Mouse (Mus musculus): ENCODE data around the gene Gm10644. TPM values are rescaled to one million over a fixed set of nuclear protein-coding genes. Genes with fewer than 3 reads are reported as not detected.
A peak's percentile ranks its signal among the peaks of the same experiment; 100 is the strongest.

Gm10644 gene
- total RNA-seq, 4 experiments from 2014 or later, result 1.5 to 2.2 (median 1.9) TPM

- no peak for DNase-seq
These were observed 25.2 kb upstream of the Gm10644 start for GRCm38 (mm10) chr8:83980250-83980649.

- DNase-seq, result no peak
These were observed 23.2 kb upstream of the Gm10644 start for GRCm38 (mm10) chr8:83978200-83978599.

DNA sequence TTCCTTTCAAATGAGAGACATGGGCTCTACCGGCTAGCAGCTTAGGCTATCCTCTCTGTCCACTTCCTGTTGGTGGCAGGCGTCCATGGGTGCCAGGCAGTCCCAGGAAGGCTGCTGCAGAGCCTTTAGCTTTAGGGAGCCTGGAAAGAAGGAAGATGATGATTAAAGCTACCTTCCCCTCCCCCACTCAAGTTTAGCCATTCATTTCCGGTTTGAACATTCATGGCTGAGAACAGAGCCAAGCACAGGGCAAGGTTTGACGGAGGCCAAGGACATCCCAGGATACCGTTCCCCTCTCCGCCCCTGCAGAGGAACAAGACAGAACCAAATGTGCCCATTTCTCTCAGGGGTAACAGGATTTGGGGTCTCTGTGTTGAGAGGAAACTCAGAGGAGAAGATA lies 22.6 kb upstream of the Gm10644 start:
- no peak for DNase-seq

- no peak for DNase-seq
These were observed 21.9 kb upstream of the Gm10644 start for GRCm38 (mm10) chr8:83976779-83977350.

DNA sequence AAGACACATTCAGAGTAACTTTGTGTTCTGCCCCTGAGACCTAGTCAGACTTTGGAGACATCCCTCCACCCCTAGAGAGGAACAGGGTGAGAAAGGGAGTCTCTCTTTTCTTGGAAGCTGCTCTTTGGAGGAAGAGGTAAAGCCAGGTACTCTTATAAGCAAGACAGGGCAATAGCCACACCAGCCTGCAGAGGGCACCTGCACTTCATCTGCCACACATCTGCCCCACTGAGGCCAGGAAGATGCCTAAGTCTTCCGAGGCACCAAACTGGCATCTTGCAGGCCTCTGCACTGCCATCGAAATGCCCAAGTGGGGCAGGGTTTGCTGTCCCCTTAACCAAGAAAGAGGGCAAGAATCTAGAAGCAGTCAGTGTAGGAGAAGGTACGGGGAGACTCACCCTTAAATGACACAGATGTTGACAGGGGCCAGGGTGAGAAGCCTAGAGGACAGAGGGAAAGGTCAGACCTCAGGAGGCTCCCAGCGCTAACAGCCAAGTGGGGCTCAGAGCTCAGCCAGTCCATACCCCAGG lies 21.2 kb upstream of the Gm10644 start:
- DNase-seq, result no peak

GRCm38 (mm10) chr8:83974521-83974920 lies 19.5 kb upstream of the Gm10644 start:
- DNase-seq, result no peak

DNA sequence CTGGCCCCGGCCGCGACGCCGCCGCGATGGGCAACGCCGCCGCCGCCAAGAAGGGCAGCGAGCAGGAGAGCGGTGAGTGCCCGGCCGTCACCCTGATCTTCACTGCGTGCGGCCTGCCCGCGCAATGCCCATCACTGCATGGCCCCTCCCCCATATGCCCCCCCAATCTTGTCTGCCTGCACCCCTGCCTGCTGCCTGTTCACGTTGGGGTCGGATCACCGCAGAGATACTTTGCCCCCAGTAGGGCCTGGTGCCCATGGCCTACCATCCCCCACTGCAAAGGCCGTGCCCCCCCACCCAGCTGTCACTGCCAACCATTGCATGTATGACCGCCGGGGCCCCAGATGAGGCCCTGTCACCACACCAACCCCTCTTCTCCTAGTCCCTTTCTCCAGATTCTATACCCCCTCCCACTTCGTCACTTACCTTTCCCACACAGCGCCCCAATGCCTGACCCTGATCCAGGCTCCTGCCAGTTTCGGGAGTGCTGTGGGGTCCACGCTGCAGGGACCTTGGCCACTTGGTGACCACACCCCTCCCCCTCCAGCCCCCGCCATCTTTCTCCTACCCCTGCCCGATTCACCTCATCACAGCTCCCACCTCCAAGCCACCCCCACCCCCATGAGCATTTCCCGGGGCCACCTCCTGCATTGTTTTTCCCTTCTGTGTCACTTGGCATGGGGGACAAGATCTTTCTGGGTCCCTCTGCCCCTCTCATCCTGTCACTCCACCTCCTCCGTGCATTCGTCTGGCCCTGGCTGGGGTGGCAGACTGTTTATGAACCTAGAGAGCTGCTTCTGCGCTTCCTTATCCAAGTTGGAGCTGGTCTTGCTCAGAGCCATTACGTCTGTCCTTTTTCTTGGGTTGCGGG lies 18.4 kb upstream of the Gm10644 start:
- DNase-seq, result no peak

GRCm38 (mm10) chr8:83972150-83973120 lies 17.4 kb upstream of the Gm10644 start, which contains the start of gene Prkaca:
Gene Prkaca, plus strand, starts transcription at chr8:83972993.
- peak; percentile 99 for DNase-seq

GRCm38 (mm10) chr8:83971661-83972060 lies 16.7 kb upstream of the Gm10644 start:
- DNase-seq, result no peak

DNA sequence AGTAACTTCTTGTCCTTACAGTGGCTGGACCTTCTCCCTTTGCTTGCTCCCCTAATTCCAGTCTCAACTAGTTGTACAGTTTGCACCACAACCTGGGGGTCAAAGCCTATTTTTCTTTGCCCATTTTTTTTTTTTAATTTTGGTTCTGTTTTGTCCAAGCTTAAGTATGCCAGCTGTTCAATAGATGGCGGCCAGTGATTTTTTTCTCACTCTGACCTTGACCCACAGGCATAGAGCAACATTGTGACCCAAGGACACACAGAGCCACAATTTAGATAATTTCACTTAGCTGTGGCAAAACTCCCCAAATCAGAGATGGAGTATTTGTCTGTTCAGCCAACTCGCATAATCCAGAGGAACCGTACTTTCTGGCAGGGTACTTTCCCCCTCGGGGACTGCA lies 16.1 kb upstream of the Gm10644 start:
- no peak for DNase-seq

DNA sequence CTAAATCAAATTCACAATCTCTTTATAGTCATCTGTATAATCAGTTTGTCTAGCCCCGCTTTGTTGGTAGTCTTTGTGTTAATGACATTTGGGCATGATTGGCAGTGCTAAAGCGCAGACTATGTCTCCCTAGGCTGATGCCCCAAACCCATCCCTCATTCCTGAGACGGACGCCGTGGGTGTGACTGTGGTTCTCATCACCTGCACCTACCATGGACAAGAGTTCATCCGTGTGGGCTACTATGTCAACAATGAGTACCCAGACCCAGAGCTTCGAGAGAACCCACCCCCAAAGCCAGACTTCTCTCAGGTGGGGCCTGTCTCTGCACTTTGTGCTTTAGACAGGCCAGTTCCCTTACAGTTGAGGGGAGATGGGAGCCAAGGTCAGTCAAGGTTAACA lies 12.7 kb upstream of the Gm10644 start:
- DNase-seq, result no peak

DNA sequence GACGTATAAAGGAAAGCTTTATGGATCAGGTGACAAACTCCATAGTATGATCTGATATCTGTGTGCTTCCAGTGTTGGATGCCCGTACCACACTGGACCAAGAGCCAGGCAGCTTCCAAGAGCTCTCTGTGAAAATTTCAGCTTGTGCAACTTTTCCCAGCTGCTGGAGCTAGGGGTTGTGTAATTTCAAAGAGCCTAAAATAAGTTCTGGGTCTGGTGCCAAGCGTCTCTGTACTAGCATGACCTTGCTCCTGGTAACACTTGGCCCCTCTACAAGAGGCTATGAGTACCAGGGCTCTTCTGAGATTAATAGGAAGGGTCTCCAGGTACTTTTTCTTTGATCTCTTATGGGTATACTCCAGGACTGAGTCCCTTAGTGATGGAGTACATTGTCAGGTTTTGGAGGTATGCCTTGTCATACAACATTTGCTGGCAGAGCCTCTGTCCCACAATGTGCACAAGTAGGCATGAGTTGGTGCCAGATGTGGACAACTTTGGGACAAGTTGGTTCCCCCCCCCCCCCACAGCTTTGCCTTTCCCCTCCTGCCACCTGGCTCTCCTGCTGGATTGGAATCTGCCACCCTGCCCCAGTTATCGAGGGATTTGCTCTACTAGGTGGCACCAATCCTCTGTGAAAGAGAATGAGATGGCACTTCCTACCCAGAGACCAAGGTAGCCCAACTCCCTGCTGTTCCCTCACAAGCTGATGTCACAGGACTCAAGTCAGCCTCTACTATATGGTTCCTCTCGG lies 9.2 kb upstream of the Gm10644 start:
- DNase-seq, result peak; percentile 70

DNA sequence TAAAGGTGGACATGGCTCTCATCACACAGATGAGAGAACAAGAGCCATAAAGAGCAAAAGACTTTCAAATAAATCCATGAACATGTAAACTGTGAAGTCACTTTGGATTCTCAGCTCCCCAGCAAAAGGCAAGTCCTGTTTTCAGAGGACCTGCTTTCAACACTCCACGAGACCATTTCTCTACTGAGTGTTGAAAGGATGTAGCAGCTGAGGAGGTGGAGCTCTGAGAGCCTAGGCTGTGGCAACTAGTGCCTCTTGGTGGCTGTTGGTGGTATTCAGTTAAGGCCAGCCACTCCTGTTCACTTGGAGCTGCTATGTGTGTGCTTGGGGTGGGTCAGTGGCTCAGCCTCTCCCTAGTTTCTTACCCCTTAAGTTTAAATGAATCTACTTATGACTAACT lies 1.8 kb upstream of the Gm10644 start:
- no peak for DNase-seq

- no peak for DNase-seq
These were observed 883 bp upstream of the Gm10644 start for GRCm38 (mm10) chr8:83955958-83956218.

- DNase-seq, result no peak
These were observed 278 bp downstream of the Gm10644 start for GRCm38 (mm10) chr8:83954749-83955105.

DNA sequence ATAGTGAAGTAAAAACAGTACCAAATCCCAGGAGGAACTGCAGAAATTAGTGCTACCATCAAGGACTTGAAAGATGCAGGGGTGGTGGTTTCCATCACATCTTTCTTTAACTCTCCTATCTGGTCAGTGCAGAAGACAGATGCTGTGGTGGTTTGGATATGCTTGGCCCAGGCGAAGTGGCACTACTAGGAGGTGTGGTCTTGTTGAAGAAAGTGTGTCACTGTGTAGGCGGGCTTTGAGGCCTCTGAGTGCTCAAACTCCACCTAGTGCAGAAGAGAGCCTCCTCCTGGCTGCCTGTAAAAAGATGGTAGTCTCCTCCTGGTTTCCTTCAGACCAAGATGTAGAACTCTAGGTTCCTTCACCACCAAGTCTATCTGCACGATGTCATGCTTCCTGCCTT lies 9.5 kb downstream of the Gm10644 start:
- DNase-seq, result no peak

- DNase-seq, result no peak
These were observed 12.6 kb downstream of the Gm10644 start for GRCm38 (mm10) chr8:83942446-83942845.

- no peak for DNase-seq
These were observed 13.8 kb downstream of the Gm10644 start for GRCm38 (mm10) chr8:83941066-83941677.

GRCm38 (mm10) chr8:83938330-83938729 lies 16.7 kb downstream of the Gm10644 start:
- DNase-seq, result no peak

- DNase-seq, result no peak
These were observed 17.4 kb downstream of the Gm10644 start for GRCm38 (mm10) chr8:83937645-83938044.

DNA sequence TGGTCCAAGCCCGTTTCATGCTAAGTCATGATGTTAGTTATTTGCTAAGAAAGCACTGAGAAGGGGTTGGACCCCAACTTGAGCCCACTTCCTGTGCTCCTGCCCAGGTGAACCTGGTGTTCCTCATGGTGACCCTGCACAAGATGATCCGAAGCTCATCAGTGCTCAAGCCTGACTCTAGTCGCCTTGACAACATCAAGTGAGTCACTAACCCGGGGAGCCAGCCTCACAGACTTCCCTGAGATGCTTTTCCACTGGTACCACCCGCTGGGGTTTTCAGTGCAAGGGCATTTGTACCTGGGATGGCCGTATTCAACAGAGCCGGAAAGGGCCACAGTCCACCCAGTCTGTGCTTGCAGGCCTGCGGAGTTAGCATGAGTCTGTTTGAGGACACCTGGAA lies 19.6 kb downstream of the Gm10644 start:
- DNase-seq, result no peak

DNA sequence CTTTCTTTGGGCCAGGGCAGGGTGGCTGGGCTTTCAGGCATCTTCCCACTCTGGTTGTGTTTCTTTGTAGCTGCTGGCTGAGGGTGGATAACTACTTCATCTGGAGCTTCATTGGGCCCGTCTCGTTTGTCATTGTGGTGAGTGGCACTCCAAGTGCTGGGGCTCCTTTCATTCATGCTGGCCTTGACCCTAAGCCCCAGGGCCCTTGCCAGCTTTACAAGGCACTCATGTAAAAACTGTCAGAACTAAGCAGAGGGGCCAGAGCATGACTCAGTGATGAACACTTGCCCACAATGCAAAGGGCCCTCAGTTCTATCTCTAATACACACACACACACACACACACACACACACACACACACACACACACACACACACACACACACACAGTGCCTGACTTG lies 20.0 kb downstream of the Gm10644 start:
- DNase-seq, result no peak

All from adrenal gland, adult 8-10 months (tissue).